Mouse (Mus musculus): Measurements from ENCODE around the gene Slc38a10.

GRCm38 (mm10) chr11:120185316-120186141 lies 34.4 kb upstream of the Slc38a10 start:
- TF ChIP-seq POLR2A (IDR thresholded peaks at IDR 0.05; ENCODE audit: low read depth, low read length) = no peak
- no peak for TF ChIP-seq CTCF (IDR thresholded peaks at IDR 0.05; ENCODE audit: extremely low read depth, insufficient read depth, insufficient read length, insufficient replicate concordance)
